Mouse (Mus musculus) left cerebral cortex, postnatal 10 days (tissue): ENCODE measurements at regions not wholly inside any gene's neighbourhood (a gene's known extent, or its start where the extent isn't known, plus 50 kb on each side); places are given as distances from the start of the nearest gene placed in this dataset.

Source experiments
- DNase-seq, 2 experiments: peaks; one replicate each; pipeline ENCODE4 v3.0.0; 2021 to 2022; ENCODE audit warnings: low spot score in 2 of 2, mixed read lengths in 1 of 2; ENCODE audit errors: extremely low spot score in 1 of 2
- intact Hi-C: fragments of 180-260 bp; cut with DNase I; formaldehyde crosslinking; loops from one replicate; pipeline ENCODE4 v1.15.1; 2025

- intact Hi-C loops: no loop called here
- peak in 1 of 2 experiments; percentile 1 for DNase-seq
Observed at GRCm38 (mm10) chr3:70384235-70384634, 376.8 kb downstream of the Otol1 start.

- intact Hi-C loops: no loop called here
- DNase-seq: no peak
Observed at GRCm38 (mm10) chr3:70385961-70386360, 378.5 kb downstream of the Otol1 start.

- no peak for DNase-seq
- intact Hi-C loops: no loop called here
Observed at GRCm38 (mm10) chr3:70401187-70401586, 393.8 kb downstream of the Otol1 start.

GRCm38 (mm10) chr3:70406571-70406970 is 399.2 kb downstream of the Otol1 start:
- intact Hi-C loops: no loop called here
- DNase-seq: no peak

GRCm38 (mm10) chr3:70418273-70418672 is 410.9 kb downstream of the Otol1 start:
- intact Hi-C loops: no loop called here
- no peak for DNase-seq

- intact Hi-C loops: no loop called here
- peak in 1 of 2 experiments; percentile 9 for DNase-seq
Observed at GRCm38 (mm10) chr3:70422016-70422415, 414.6 kb downstream of the Otol1 start.

- no peak for DNase-seq
- intact Hi-C loops: no loop called here
Observed at GRCm38 (mm10) chr3:70422669-70423068, 415.3 kb downstream of the Otol1 start.

- DNase-seq: no peak
- intact Hi-C loops: no loop called here
Observed at GRCm38 (mm10) chr3:70436671-70437070, 429.3 kb downstream of the Otol1 start.

- intact Hi-C loops: no loop called here
- no peak for DNase-seq
Observed at GRCm38 (mm10) chr3:70457181-70457847, 449.9 kb downstream of the Otol1 start.

GRCm38 (mm10) chr3:70460811-70461210 is 453.4 kb downstream of the Otol1 start:
- DNase-seq: no peak
- intact Hi-C loops: no loop called here

GRCm38 (mm10) chr3:70463221-70463620 is 455.8 kb downstream of the Otol1 start:
- DNase-seq: no peak
- intact Hi-C loops: no loop called here

- intact Hi-C loops: no loop called here
- peak; percentile 62 to 67 for DNase-seq
Observed at GRCm38 (mm10) chr3:70482521-70482920, 475.1 kb downstream of the Otol1 start.

- DNase-seq: no peak
- intact Hi-C loops: no loop called here
Observed at GRCm38 (mm10) chr3:70483066-70483743, 475.8 kb downstream of the Otol1 start.

- DNase-seq: no peak
- intact Hi-C loops: no loop called here
Observed at GRCm38 (mm10) chr3:70496431-70496830, 489.0 kb downstream of the Otol1 start.

- intact Hi-C loops: no loop called here
- no peak for DNase-seq
Observed at GRCm38 (mm10) chr3:70500245-70500858, 492.9 kb downstream of the Otol1 start.

GRCm38 (mm10) chr3:70500991-70501961 is 493.9 kb downstream of the Otol1 start:
- DNase-seq: no peak
- intact Hi-C loops: no loop called here

GRCm38 (mm10) chr3:70533593-70534321 is 526.3 kb downstream of the Otol1 start:
- no peak for DNase-seq

GRCm38 (mm10) chr3:70535084-70535483 is 527.7 kb downstream of the Otol1 start:
- DNase-seq: no peak

More at GRCm38 (mm10) chr3:70533593-70534321, 526.3 kb downstream of the Otol1 start:
- intact Hi-C loops: no loop called here

More at GRCm38 (mm10) chr3:70535084-70535483, 527.7 kb downstream of the Otol1 start:
- intact Hi-C loops: no loop called here
